Mouse (Mus musculus): ENCODE data around the gene Axin2. TPM values are rescaled to one million over a fixed set of nuclear protein-coding genes. Genes with fewer than 3 reads are reported as not detected.

Axin2 gene
- total and polyA plus RNA-seq, 2 experiments from 2014 or later, result 7.5 to 38.0 TPM

DNA sequence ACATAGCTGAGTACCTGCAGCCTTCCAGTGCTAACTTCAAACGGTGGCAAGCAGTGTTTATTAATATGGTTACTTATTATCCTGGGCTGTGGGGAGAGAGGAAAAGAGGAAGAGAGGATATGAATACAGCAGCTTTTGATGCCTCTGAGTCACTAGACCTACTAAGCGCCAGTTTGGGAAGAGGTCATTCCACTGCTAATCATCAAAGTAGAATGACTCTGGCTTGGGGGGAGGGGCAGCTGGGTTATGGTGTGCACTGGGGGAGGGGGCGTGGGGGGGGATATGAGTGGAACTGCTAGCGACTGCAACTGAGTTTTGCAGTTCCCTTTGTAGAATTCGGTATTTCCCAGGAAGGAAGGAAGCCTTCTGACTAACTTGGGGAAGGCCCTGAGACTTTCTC is 4.2 kb downstream of the Axin2 start:
- H3K4me1 ChIP-seq (ENCODE audit: insufficient read depth, low read length), result peaks cover 33% of the 10 kb centered on the region
- peak overlapping the region; percentile 45; the same call in 1 of the 2 replicates for H3K9ac ChIP-seq (replicated peaks; ENCODE audit: low read length, poor library complexity, severe bottlenecking)
- H3K36me3 ChIP-seq (ENCODE audit: insufficient read depth, low read length), result no peaks in the 10 kb centered on the region
- DNase-seq (ENCODE audit: low spot score), result no peak
- H3K9me3 ChIP-seq (ENCODE audit: low read length), result no peaks in the 10 kb centered on the region
- H3K4me2 ChIP-seq (ENCODE audit: low read depth, low read length, poor library complexity, severe bottlenecking), result peak overlapping the region; percentile 80
- peak overlapping the region; percentile 26; the same call in 1 of the 2 replicates for H3K27ac ChIP-seq (ENCODE audit: low read depth, low read length)
- WGBS, result 5% methylated on average over 5 of the region's 5 CpGs
- no peaks in the 10 kb centered on the region for H3K27me3 ChIP-seq (ENCODE audit: insufficient read depth, low read length)
- no peak for ATAC-seq (ENCODE audit: low FRiP score)
- TF ChIP-seq CTCF (IDR thresholded peaks at IDR 0.05), result no peak
- H3K4me3 ChIP-seq (ENCODE audit: low read depth, low read length), result peak overlapping the region; percentile 95

DNA sequence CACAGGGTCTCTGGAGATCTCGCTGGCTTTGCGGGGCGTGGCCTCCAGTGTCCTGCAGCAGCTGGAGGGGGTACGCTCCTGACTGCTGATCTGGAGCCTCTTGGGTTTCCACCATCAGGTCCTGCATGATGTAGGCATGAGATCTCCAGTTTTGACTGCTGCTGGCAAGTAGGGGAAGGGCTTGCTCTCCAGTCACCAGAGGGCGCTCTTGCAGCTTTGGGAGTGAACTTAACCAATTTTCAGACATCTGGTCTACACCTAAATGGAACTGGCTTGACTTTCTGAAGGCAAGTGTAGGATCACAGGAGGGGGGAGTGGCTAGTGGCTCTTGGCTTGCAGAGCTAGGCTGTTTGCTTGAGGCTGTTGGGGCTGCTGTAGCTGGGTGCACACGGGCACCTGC is 5.1 kb downstream of the Axin2 start:
- WGBS, result 5% methylated on average over 6 of the region's 6 CpGs
- no peaks in the 10 kb centered on the region for H3K9me3 ChIP-seq (ENCODE audit: low read length)
- peak; percentile 93 for TF ChIP-seq CTCF (IDR thresholded peaks at IDR 0.05)
- DNase-seq (ENCODE audit: low spot score) (peak; percentile 94), ATAC-seq (ENCODE audit: low FRiP score) (no peak)
- H3K4me2 ChIP-seq (ENCODE audit: low read depth, low read length, poor library complexity, severe bottlenecking), result peak overlapping the region; percentile 80
- H3K36me3 ChIP-seq (ENCODE audit: insufficient read depth, low read length), result no peaks in the 10 kb centered on the region
- no peaks in the 10 kb centered on the region for H3K27me3 ChIP-seq (ENCODE audit: insufficient read depth, low read length)
- peak overlapping the region; percentile 45; the same call in 1 of the 2 replicates for H3K9ac ChIP-seq (replicated peaks; ENCODE audit: low read length, poor library complexity, severe bottlenecking)
- no peak overlapping the region for H3K27ac ChIP-seq (ENCODE audit: low read depth, low read length)
- H3K4me1 ChIP-seq (ENCODE audit: insufficient read depth, low read length), result peaks cover 35% of the 10 kb centered on the region
- peak overlapping the region; percentile 95 for H3K4me3 ChIP-seq (ENCODE audit: low read depth, low read length)

- H3K27ac ChIP-seq (ENCODE audit: low read depth, low read length), result no peak overlapping the region
- no peaks in the 10 kb centered on the region for H3K36me3 ChIP-seq (ENCODE audit: insufficient read depth, low read length)
- TF ChIP-seq CTCF (IDR thresholded peaks at IDR 0.05), result no peak
- 41% methylated on average over 9 of the region's 9 CpGs for WGBS
- peaks cover 39% of the 10 kb centered on the region for H3K4me1 ChIP-seq (ENCODE audit: insufficient read depth, low read length)
- ATAC-seq (ENCODE audit: low FRiP score) (no peak), DNase-seq (ENCODE audit: low spot score) (no peak)
- no peaks in the 10 kb centered on the region for H3K9me3 ChIP-seq (ENCODE audit: low read length)
- peak overlapping the region; percentile 95 for H3K4me3 ChIP-seq (ENCODE audit: low read depth, low read length)
- no peaks in the 10 kb centered on the region for H3K27me3 ChIP-seq (ENCODE audit: insufficient read depth, low read length)
- H3K9ac ChIP-seq (replicated peaks; ENCODE audit: low read length, poor library complexity, severe bottlenecking), result no peak overlapping the region
- H3K4me2 ChIP-seq (ENCODE audit: low read depth, low read length, poor library complexity, severe bottlenecking), result peak overlapping the region; percentile 80
Measured at GRCm38 (mm10) chr11:108925826-108926225, 5.7 kb downstream of the Axin2 start.

DNA sequence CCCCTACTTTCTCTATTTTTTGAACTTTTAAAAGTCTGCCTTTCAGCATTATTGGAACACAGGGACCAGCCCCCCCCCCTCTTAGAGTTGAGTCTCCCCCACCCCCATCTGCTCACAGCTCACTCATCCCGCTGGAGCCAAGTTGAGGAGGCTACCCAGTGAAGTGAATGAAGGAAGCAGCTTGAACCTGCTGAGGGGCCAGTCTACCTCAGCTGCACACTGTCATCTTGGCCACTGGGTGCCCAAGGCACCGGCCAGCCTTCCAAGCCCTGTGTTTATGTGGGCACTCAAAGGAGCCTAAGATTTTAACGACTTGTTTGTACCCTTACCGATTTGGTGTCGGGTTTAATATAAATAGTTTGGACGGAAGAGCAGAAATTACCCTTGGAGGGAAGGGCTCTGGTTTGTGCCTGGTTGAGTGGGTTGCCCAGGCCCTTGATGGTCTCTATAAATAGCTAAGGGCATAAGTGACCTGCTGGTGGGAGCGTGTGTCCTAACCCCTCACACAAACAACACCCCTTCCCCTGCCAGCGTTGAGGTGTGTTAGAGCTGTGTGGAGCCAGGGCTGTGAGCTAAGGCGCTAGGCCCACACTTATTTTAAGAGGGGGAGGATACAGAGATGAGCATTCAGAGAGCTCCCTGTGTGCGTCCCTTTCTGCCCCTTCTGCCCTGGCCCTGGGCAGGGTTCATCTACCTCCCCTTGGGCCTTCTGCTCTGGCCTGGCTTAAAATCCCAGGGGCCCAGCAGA is 6.4 kb downstream of the Axin2 start:
- Histone ChIP-seq H3K36me3 (ENCODE audit: insufficient read depth, low read length) (peaks cover 5% of the 10 kb centered on the region), H3K9ac (replicated peaks; ENCODE audit: low read length, poor library complexity, severe bottlenecking) (0 out of 2 replicates have a peak overlapping the region, but pooled peaks have one; percentile 29), H3K9me3 (ENCODE audit: low read length) (no peaks in the 10 kb centered on the region), H3K27ac (ENCODE audit: low read depth, low read length) (0 out of 2 replicates have a peak overlapping the region, but pooled peaks have one; percentile 3), H3K4me3 (ENCODE audit: low read depth, low read length) (peak overlapping the region; percentile 17; the same call in 1 of the 2 replicates), H3K4me1 (ENCODE audit: insufficient read depth, low read length) (peaks cover 39% of the 10 kb centered on the region), H3K4me2 (ENCODE audit: low read depth, low read length, poor library complexity, severe bottlenecking) (peak overlapping the region; percentile 80), H3K27me3 (ENCODE audit: insufficient read depth, low read length) (no peaks in the 10 kb centered on the region)
- TF ChIP-seq CTCF (IDR thresholded peaks at IDR 0.05), result no peak
- 25% methylated on average over 10 of the region's 10 CpGs for WGBS
- DNase-seq (ENCODE audit: low spot score), result no peak
- no peak for ATAC-seq (ENCODE audit: low FRiP score)

GRCm38 (mm10) chr11:108927093-108927444 is 6.9 kb downstream of the Axin2 start:
- Histone ChIP-seq H3K4me2 (ENCODE audit: low read depth, low read length, poor library complexity, severe bottlenecking) (peak overlapping the region; percentile 80), H3K9me3 (ENCODE audit: low read length) (no peaks in the 10 kb centered on the region), H3K27ac (ENCODE audit: low read depth, low read length) (no peak overlapping the region), H3K9ac (replicated peaks; ENCODE audit: low read length, poor library complexity, severe bottlenecking) (peak overlapping the region; percentile 29; the same call in 1 of the 2 replicates), H3K27me3 (ENCODE audit: insufficient read depth, low read length) (no peaks in the 10 kb centered on the region), H3K4me3 (ENCODE audit: low read depth, low read length) (peak overlapping the region; percentile 17; the same call in 1 of the 2 replicates), H3K36me3 (ENCODE audit: insufficient read depth, low read length) (peaks cover 10% of the 10 kb centered on the region), H3K4me1 (ENCODE audit: insufficient read depth, low read length) (peaks cover 39% of the 10 kb centered on the region)
- TF ChIP-seq CTCF (IDR thresholded peaks at IDR 0.05), result no peak
- WGBS, result 18% methylated on average over 13 of the region's 13 CpGs
- DNase-seq (ENCODE audit: low spot score) (no peak), ATAC-seq (ENCODE audit: low FRiP score) (no peak)

DNA sequence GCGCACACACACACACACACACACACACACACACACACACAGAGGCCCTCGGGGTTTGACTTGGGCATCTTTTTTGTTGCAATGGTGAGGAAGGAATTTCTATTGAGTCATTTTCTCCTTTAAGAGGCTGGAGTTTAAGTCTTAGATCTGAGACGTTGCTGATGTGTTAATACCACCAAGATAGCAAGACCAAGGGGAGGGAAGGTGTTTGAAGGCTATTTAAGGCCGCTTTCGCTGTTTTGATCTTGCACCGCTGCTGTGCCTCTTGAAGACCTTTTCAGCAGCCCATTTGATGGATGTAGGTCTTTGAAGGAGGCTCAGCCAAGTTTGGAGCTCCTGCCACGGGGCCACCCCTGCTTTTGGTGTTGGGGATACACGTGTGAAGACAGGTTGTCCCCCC is 7.9 kb downstream of the Axin2 start:
- H3K9me3 ChIP-seq (ENCODE audit: low read length), result no peaks in the 10 kb centered on the region
- peak overlapping the region; percentile 38; the same call in 1 of the 2 replicates for H3K27ac ChIP-seq (ENCODE audit: low read depth, low read length)
- peaks cover 39% of the 10 kb centered on the region for H3K4me1 ChIP-seq (ENCODE audit: insufficient read depth, low read length)
- TF ChIP-seq CTCF (IDR thresholded peaks at IDR 0.05), result no peak
- 22% methylated on average over 8 of the region's 8 CpGs for WGBS
- H3K27me3 ChIP-seq (ENCODE audit: insufficient read depth, low read length), result no peaks in the 10 kb centered on the region
- DNase-seq (ENCODE audit: low spot score), result no peak
- 0 out of 2 replicates have a peak overlapping the region, but pooled peaks have one; percentile 8 for H3K9ac ChIP-seq (replicated peaks; ENCODE audit: low read length, poor library complexity, severe bottlenecking)
- H3K36me3 ChIP-seq (ENCODE audit: insufficient read depth, low read length), result peaks cover 12% of the 10 kb centered on the region
- H3K4me2 ChIP-seq (ENCODE audit: low read depth, low read length, poor library complexity, severe bottlenecking), result peak overlapping the region; percentile 80
- ATAC-seq (ENCODE audit: low FRiP score), result no peak
- no peak overlapping the region for H3K4me3 ChIP-seq (ENCODE audit: low read depth, low read length)
